Mouse (Mus musculus) liver (tissue): Measurements from ENCODE around the gene Kcnn4.

Experiments used
- DNase-seq: peaks from one replicate; pipeline ENCODE4 v3.0.0-alpha.2; 2020; ENCODE audit warnings: mixed read lengths

Kcnn4 gene

DNA sequence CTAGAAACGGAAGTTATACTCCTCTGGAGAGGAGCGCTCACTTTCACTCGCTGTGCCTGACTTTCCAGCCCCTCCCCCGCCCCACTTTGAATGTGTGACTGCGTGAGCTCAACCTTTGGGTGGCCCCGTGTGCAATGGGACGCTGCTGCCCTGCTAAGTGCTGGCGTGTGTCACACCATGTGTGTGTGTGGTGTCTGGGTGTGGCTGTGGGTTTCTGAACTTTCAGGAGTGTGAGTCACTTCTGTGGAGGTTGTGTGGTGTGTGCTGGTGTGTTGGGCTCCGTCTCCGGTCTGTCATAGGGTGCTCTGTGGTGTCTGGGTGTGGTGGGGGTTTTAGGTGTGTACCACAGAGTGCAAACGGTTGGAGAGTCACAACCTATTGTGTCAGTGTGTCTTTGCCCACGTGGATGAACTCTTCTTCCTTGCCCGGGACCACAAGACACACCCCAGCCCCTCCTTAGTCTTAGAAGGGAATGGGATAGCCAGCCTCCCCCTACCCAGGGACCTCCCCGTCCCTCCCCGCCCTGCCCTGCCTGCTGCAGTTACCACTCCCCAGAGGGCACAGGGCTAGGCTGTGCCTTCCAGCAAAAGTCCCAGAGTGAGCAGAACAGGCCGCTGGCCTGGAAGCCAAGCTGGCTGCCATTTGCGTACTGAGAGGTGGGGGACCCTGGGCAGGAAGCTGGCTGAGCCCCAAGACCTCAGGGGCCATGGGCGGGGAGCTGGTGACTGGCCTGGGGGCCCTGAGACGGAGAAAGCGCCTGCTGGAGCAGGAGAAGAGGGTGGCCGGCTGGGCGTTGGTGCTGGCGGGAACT, at the start of gene Kcnn4:
Gene Kcnn4, plus strand, starts transcription at position 533 of the 811 bp plus-strand sequence.
- DNase-seq: peak; percentile 84

DNA sequence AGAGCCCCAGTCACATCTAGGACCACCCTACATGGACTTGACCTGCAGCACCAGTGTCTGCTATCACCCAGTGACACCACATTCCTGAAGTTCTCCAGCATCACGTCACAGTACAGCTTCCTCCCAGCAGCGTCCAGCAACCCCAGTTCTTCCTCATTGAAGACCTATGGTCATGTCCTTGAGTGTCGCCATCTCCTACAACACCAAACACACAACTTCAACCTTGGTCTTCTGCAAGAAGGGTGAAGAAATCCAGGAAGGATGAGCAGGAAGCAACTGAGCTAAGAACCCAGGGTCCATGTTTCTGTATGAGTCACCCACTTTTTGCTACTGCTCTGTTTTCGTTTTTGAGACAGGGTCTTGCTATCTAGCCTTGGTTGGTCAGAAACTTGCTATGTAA, 47.5 kb upstream of the Kcnn4 start:
- DNase-seq: no peak

DNA sequence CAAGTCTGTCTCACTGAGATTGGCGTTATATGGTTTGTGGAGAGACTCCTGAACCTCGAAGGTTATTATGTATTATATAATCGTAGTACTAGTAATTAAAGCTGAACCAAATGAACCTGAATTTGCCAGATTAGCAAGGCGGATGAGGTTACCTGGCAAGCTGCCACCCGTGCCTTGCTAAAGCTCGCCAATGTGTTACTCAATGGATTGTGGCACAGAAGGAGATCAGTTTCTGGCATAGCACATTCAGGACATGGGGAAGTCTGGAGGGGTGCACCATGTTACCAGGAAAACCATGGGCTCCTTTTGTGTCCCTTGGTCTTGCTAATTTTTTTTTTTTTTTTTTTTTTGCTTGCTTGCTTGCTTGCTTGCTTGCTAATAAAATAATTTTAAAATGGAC, 44.9 kb upstream of the Kcnn4 start:
- DNase-seq: no peak

GRCm38 (mm10) chr7:24325675-24326128, 44.4 kb upstream of the Kcnn4 start:
- no peak for DNase-seq

DNA sequence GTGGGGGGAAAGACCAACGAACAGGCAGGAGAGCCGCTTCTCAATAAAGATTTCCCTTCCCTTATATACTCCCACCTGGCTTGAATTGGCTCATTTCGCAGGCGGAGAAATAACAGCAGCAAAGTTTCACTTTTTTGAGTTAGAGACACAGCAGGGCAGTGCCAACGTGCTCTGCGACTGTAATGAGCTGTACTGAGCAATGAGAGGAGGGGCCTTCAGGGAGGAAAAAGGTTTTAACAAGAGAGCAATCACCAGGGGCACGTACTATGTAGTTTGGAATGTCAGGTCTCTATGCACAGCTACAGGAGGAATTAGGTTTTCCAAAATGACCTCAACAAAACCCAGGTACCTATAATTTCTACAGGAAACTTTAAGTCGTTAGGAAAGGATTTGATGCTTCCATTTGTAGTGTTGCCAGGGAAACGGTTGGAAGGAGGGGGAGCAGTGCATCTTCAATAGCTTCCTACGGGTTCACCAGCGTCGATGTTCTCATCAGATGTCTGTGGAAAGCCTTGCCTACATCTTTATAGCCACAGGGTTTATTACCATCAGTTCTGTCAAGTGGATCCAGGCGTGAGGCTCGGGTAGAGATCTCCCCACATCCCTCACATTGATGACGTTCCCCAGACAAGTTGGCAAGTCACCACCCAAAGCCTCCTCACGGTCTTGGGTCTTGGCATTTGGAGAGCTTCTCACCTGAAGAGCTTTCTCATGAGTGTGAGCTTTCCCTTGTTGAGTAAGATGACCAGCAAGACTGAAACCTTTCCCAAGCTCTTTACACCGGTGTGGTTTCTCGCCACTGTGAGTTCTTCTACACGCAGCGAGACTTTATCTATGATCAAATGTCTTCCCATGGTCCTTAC, 43.6 kb upstream of the Kcnn4 start:
- DNase-seq: no peak

GRCm38 (mm10) chr7:24327281-24327975, 42.6 kb upstream of the Kcnn4 start:
- no peak for DNase-seq

GRCm38 (mm10) chr7:24333304-24333986, 36.6 kb upstream of the Kcnn4 start, which contains the start of gene Tescl:
TSS of gene Tescl (minus strand) at chr7:24333936.
- no peak for DNase-seq

DNA sequence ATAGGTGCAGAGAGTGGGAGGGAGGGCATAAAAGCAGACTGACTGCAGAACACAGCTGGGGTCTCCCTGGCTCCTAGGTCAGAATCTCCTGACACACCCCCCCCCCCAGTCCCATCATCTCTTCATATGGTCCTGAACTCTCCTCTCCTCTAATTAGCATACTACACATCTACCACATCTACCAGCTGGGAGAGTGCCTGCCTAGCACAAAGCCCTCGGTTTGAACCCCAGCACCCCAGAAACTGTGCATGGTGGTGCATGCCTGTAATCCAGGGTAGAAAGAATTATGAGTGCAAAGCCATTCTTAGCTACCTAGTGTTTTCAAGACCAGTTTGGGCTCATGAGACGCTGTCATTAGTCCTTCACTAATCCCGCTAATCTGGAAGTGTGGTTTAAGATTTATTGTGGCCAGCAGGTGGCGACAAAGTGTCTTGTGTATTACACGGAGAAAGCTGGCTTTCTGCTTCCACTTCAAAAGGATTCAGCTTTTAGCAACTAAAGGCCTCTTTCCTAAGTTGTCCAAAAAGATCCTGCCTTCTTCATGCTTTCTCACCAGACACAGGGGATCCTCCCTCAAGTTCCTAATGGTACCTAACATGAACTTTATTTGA, 34.3 kb upstream of the Kcnn4 start:
- DNase-seq: peak; percentile 74

DNA sequence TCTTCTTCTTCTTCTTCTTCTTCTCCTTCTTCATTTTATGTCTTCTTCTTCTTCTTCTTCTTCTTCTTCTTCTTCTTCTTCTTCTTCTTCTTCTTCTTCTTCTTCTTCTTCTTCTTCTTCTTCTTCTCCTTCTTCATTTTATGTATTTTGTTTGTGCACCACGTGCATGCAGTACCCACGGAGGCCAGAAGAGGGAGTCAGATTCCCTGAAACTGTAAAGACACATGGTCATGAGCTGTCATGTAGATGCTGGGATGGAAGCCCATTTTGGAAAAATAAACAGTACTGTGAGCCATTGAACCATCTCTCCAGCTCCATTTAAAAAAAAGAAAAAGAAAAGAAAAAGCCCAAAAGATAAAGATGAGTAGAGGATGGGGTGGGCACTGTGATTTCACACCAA, 31.8 kb upstream of the Kcnn4 start:
- DNase-seq: no peak

DNA sequence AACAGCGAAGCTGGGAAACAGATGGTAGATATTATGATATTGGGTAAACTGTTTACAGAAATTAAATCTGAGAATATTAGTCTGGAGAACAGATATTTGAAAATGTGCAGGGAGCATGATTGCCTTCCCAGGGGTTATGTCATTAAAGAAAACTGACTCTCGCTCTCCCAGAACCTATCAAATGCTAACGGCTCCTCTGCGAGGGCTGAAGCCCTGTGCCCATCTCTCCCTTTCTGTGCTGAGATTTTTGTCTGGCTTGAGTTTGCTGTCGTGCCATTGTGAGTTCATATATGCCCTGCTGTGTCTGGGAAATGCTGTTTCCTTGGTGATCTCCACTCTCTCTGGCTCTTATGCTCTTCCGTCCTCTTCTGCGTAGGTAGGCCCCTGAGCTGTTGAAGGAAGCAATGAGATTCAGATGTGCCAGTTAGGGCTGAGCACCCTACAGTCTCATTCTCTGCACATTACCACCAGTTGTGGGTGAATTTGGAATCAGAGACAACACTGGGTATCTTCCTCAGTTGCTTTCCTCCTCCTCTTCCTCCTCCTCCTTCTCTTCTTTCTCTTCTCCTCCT, 26.3 kb upstream of the Kcnn4 start:
- no peak for DNase-seq

GRCm38 (mm10) chr7:24346444-24346843, 23.6 kb upstream of the Kcnn4 start:
- no peak for DNase-seq

- DNase-seq: no peak
Measured at GRCm38 (mm10) chr7:24348896-24349295, 21.2 kb upstream of the Kcnn4 start, which contains the start of gene Lypd5. TSS of gene Lypd5 (plus strand) at chr7:24349196.

DNA sequence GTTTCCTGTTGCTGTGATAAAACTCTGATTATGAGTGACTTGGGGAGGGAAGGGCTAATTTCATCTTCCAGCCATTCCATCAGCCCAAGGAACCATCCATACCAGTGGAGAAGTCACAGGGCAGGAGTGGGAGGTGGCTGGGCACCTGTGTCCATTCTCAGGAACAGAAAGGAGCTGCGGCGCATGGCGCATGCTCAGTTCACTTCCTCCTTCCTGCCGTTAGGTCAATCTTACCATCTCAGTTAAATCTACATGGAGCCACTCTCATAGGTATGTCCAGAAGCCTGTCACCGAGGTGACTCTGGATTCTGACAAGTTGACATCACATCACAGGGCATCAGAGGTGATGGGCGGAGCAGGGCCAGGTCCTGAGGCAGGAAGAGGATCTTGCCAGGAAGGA, 14.4 kb upstream of the Kcnn4 start:
- DNase-seq: no peak

GRCm38 (mm10) chr7:24356081-24356480, 14.0 kb upstream of the Kcnn4 start:
- no peak for DNase-seq

- DNase-seq: peak; percentile 69
Measured at GRCm38 (mm10) chr7:24357899-24358298, 12.2 kb upstream of the Kcnn4 start.

- peak; percentile 49 for DNase-seq
Measured at GRCm38 (mm10) chr7:24359269-24359668, 10.8 kb upstream of the Kcnn4 start.

GRCm38 (mm10) chr7:24361001-24361400, 9.1 kb upstream of the Kcnn4 start:
- DNase-seq: no peak

GRCm38 (mm10) chr7:24363228-24363627, 6.8 kb upstream of the Kcnn4 start:
- peak; percentile 78 for DNase-seq

DNA sequence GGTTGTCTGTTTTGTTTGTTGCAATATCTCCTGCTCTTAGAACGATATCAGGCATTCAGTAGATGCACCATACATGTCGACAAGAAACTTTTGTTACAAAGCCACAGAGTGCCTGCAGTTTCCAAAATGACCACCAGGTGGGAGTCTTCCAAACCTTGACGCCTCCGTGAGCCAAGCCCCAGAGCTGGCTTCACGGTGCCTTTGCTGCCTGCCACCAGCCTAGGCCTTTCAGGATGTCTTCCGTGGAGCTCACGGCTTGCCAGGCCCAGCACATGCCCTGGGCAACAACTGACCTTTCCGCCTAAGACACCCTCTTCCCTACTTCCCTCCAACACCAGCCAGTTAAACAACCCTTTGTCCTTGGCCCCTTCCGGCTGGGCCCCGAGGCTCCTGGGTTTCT, 5.2 kb upstream of the Kcnn4 start:
- DNase-seq: peak; percentile 92

GRCm38 (mm10) chr7:24365258-24366014, 4.6 kb upstream of the Kcnn4 start:
- DNase-seq: no peak
